Mouse (Mus musculus) limb, embryonic 15.5 days (tissue): Measurements from ENCODE around the gene Neurod2. TPM values are rescaled to one million over a fixed set of nuclear protein-coding genes. Genes with fewer than 3 reads are reported as not detected.

Source experiments
- ATAC-seq: fragments of 200-750 bp; cut with Nextera tagmentation; 2 replicates; pipeline ENCODE4 v1.8.0; 2017; ENCODE audit warnings: low read depth, moderate TSS enrichment; ENCODE audit not compliant: insufficient number of reproducible peaks, low FRiP score, low TSS enrichment
- H3K27ac ChIP-seq: fragments of 300-500 bp; sonication (generic); 2 replicates; pipeline ENCODE4 v1.5.1; 2015; ENCODE audit warnings: moderate library complexity, mild to moderate bottlenecking, inconsistent platforms
- H3K27me3 ChIP-seq: fragments of 300-500 bp; sonication (generic); 2 replicates; pipeline ENCODE4 v1.6.1; 2015; ENCODE audit warnings: inconsistent platforms
- H3K36me3 ChIP-seq: fragments of 300-500 bp; sonication (generic); 2 replicates; pipeline ENCODE4 v1.6.1; 2015; ENCODE audit warnings: inconsistent platforms
- H3K4me1 ChIP-seq: fragments of 300-500 bp; sonication (generic); 2 replicates; pipeline ENCODE4 v1.6.1; 2015; ENCODE audit warnings: inconsistent platforms
- H3K4me2 ChIP-seq: fragments of 300-500 bp; sonication (generic); 2 replicates; pipeline ENCODE4 v1.6.1; 2015; ENCODE audit warnings: mild to moderate bottlenecking, inconsistent platforms
- H3K4me3 ChIP-seq: fragments of 300-500 bp; sonication (generic); 2 replicates; pipeline ENCODE4 v1.5.1; 2015; ENCODE audit warnings: mild to moderate bottlenecking, inconsistent platforms
- H3K9ac ChIP-seq: fragments of 300-500 bp; sonication (generic); 2 replicates; pipeline ENCODE4 v1.6.1; 2015; ENCODE audit warnings: inconsistent platforms
- H3K9me3 ChIP-seq: fragments of 300-500 bp; sonication (generic); 2 replicates; pipeline ENCODE4 v1.6.1; 2016; ENCODE audit warnings: inconsistent platforms
- WGBS: fragments of 180-500 bp; shearing (Covaris S2); methylation state at CpG from one replicate; pipeline ENCODE4 v1.1.7; 2015; 5-methylcytosine and 5-hydroxymethylcytosine counted together
- polyA plus RNA-seq: library from polyadenylated mRNA; unstranded; fragments of >200 nt; fragmentation: Nextera tagmentation; extraction: Ambion mirVana; gene quantifications from 2 replicates; pipeline ENCODE4 v1.2.1, GENCODE M21; 2015

Neurod2 gene
- polyA plus RNA-seq, 1 experiment from 2014 or later = not detected

DNA sequence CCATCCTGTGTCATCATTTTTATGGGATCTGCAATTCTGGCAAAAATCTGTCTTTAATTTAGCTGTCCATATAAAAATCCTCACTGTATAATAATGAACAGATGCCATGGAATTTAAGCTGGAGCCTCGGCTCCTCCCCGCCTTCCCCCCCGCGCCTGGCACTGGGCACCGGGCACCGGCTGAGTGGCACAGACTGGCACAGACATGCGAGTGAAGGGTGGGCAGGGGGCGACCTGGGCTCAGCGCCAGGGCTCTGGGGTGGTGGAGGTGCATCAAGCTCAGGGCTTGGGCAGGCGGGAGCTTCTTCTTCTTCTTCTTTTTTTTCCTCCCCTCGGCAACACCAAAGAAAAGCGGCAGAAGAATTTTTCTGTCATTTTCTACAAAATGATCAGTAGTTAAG lies 9.1 kb downstream of the Neurod2 start:
- Histone ChIP-seq H3K4me3 (no peak overlapping the region), H3K36me3 (no peaks in the 10 kb centered on the region), H3K27me3 (peaks cover 100% of the 10 kb centered on the region), H3K9me3 (no peaks in the 10 kb centered on the region), H3K27ac (no peak overlapping the region), H3K4me2 (peak overlapping the region; percentile 24; the same call in 1 of the 2 replicates), H3K4me1 (peaks cover 21% of the 10 kb centered on the region), H3K9ac (no peak overlapping the region)
- ATAC-seq = no peak
- 8% methylated on average over 12 of the region's 12 CpGs for WGBS

DNA sequence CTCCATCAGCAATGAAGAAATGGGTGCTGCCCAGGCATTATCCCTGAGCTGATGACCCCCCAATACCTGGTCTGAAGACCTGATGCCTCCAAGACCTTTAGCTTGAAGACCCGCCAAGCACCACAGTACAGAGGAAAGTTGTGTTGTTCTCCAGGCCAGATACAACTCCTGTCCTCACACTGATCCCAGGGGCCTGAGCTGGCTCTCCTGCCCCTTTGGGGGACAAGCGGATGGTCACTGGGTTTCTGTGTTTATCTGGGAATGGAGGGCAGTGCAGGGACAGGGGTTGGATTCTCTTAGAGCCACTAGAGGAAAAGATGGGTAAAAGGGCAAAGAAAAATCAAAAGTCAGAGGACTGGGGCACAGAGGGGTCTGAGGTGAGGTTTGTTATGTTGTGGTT lies 9.5 kb downstream of the Neurod2 start:
- Histone ChIP-seq H3K27ac (no peak overlapping the region), H3K4me1 (peaks cover 21% of the 10 kb centered on the region), H3K36me3 (no peaks in the 10 kb centered on the region), H3K9me3 (no peaks in the 10 kb centered on the region), H3K4me2 (no peak overlapping the region), H3K4me3 (no peak overlapping the region), H3K9ac (no peak overlapping the region), H3K27me3 (peaks cover 100% of the 10 kb centered on the region)
- ATAC-seq = no peak
- WGBS = 6% methylated on average over 2 of the region's 2 CpGs

DNA sequence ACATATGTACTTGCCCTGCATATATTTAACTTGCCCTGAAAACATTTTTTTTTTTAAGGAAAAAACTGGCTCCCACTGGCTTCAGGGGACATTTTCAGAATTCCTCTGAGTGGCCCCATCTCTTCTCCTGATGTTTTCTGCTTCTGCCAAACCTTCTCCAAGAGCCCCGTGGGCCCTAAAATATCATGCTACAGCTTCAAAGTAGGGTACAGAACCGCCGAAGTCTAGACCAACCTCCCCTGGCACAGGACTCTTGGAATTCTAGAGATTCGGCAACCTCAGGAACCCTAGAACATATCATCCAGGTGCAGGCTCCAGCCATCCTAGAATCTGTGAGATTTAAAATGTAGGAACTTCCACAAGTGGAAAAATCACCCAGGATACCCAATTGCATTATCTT lies 9.9 kb downstream of the Neurod2 start:
- no peak overlapping the region for H3K27ac ChIP-seq
- H3K4me3 ChIP-seq = no peak overlapping the region
- no peak for ATAC-seq
- WGBS = 13% methylated on average over 4 of the region's 4 CpGs
- no peaks in the 10 kb centered on the region for H3K36me3 ChIP-seq
- H3K27me3 ChIP-seq = peaks cover 100% of the 10 kb centered on the region
- no peak overlapping the region for H3K9ac ChIP-seq
- peaks cover 21% of the 10 kb centered on the region for H3K4me1 ChIP-seq
- no peak overlapping the region for H3K4me2 ChIP-seq
- no peaks in the 10 kb centered on the region for H3K9me3 ChIP-seq

- ATAC-seq = no peak
- Histone ChIP-seq H3K4me2 (no peak overlapping the region), H3K9me3 (no peaks in the 10 kb centered on the region), H3K4me1 (peaks cover 21% of the 10 kb centered on the region), H3K4me3 (no peak overlapping the region), H3K9ac (no peak overlapping the region), H3K27ac (no peak overlapping the region), H3K36me3 (no peaks in the 10 kb centered on the region), H3K27me3 (peaks cover 100% of the 10 kb centered on the region)
- 3% methylated on average over 15 of the region's 15 CpGs for WGBS
These were observed 10.3 kb downstream of the Neurod2 start for GRCm38 (mm10) chr11:98319120-98319519.

- Histone ChIP-seq H3K27ac (no peak overlapping the region), H3K4me1 (peaks cover 25% of the 10 kb centered on the region), H3K27me3 (peaks cover 99% of the 10 kb centered on the region), H3K9ac (no peak overlapping the region), H3K4me3 (no peak overlapping the region), H3K9me3 (no peaks in the 10 kb centered on the region), H3K36me3 (no peaks in the 10 kb centered on the region), H3K4me2 (0 out of 2 replicates have a peak overlapping the region, but pooled peaks have one; percentile 4)
- 1% methylated on average over 14 of the region's 14 CpGs for WGBS
- ATAC-seq = 0 out of 2 replicates have a peak, but pooled peaks have one; percentile 19
These were observed 10.9 kb downstream of the Neurod2 start for GRCm38 (mm10) chr11:98318421-98319116.

GRCm38 (mm10) chr11:98317479-98317878 lies 12.0 kb downstream of the Neurod2 start:
- no peaks in the 10 kb centered on the region for H3K36me3 ChIP-seq
- 2% methylated on average over 7 of the region's 7 CpGs for WGBS
- ATAC-seq = no peak

GRCm38 (mm10) chr11:98313790-98314323 lies 15.6 kb downstream of the Neurod2 start:
- 1% methylated on average over 26 of the region's 26 CpGs for WGBS
- no peak for ATAC-seq
- Histone ChIP-seq H3K36me3 (no peaks in the 10 kb centered on the region), H3K27ac (no peak overlapping the region), H3K9me3 (no peaks in the 10 kb centered on the region), H3K27me3 (peaks cover 81% of the 10 kb centered on the region), H3K4me2 (no peak overlapping the region; the same call in 1 of the 2 replicates), H3K4me1 (peaks cover 9% of the 10 kb centered on the region), H3K4me3 (no peak overlapping the region), H3K9ac (no peak overlapping the region)

More at GRCm38 (mm10) chr11:98317479-98317878, 12.0 kb downstream of the Neurod2 start:
- Histone ChIP-seq H3K4me3 (no peak overlapping the region), H3K4me2 (no peak overlapping the region), H3K4me1 (peaks cover 25% of the 10 kb centered on the region), H3K9me3 (no peaks in the 10 kb centered on the region), H3K27ac (no peak overlapping the region), H3K27me3 (peaks cover 96% of the 10 kb centered on the region), H3K9ac (no peak overlapping the region)

DNA sequence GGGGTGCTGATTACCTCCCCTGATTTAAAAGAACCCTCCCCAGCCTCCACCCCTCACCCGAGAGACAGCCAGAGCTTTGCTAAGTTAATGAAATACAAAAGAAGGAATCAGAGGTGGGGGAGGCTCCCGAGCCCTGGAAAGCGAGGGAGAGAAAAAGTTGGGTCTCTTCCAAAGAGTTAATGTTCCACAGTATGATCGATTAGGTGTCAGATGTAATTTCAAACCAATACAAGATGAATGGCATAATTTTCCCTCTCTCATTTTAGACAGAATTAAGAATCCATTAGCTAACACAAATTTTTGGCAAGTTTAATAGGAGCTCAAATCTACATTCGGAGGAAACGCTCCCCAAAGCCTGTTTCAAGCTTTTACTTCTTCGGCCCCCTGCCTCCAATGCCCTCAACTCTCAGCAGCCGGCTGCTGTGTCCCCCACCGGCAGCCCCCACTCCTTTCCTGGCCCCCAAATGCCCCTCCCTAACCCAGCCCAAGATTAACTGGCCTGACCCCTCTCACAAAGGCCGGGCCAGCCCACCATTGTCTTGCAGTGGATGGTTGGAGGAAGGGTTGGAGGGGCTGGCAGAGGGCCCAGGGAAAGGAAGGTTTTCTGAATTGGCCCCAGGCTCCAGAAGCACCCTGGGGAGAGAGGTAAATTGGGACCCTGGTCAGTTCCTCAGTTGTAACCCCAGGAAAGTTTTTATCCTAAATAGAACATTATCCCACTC lies 30.8 kb downstream of the Neurod2 start:
- H3K9ac ChIP-seq = no peak overlapping the region
- no peak overlapping the region for H3K4me3 ChIP-seq
- H3K4me1 ChIP-seq = peaks cover 22% of the 10 kb centered on the region
- no peak for ATAC-seq
- no peak overlapping the region for H3K27ac ChIP-seq
- H3K9me3 ChIP-seq = no peaks in the 10 kb centered on the region
- H3K27me3 ChIP-seq = peaks cover 66% of the 10 kb centered on the region
- no peaks in the 10 kb centered on the region for H3K36me3 ChIP-seq
- no peak overlapping the region for H3K4me2 ChIP-seq
- WGBS = 10% methylated on average over 10 of the region's 10 CpGs

GRCm38 (mm10) chr11:98297778-98298177 lies 31.7 kb downstream of the Neurod2 start:
- Histone ChIP-seq H3K27ac (no peak overlapping the region), H3K4me2 (no peak overlapping the region), H3K9ac (no peak overlapping the region), H3K27me3 (peaks cover 62% of the 10 kb centered on the region), H3K4me3 (no peak overlapping the region), H3K4me1 (peaks cover 22% of the 10 kb centered on the region), H3K9me3 (no peaks in the 10 kb centered on the region), H3K36me3 (no peaks in the 10 kb centered on the region)
- 15% methylated on average over 7 of the region's 7 CpGs for WGBS
- ATAC-seq = no peak

DNA sequence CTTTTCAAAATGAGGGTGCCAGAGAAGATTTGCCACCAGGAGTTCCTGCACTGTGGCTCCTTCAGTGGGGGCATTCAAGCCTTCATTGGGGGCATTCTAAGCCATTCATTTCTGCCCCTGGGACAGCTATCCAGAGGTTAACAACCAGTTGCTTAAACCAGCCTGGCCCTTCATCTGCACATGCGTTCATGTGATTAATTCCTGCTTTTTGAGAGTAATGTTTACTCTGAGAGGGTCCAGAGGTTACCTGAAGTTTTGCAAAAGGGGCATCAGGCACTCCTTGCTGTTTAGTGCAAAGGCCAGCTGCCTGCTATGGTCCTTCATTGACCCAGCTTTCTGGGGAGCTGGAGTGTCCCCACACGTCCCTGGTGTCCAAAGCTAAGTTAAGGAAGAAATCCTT lies 32.5 kb downstream of the Neurod2 start:
- WGBS = 60% methylated on average over 2 of the region's 2 CpGs
- Histone ChIP-seq H3K9me3 (no peaks in the 10 kb centered on the region), H3K27ac (no peak overlapping the region), H3K36me3 (no peaks in the 10 kb centered on the region), H3K27me3 (peaks cover 59% of the 10 kb centered on the region), H3K9ac (no peak overlapping the region), H3K4me3 (no peak overlapping the region), H3K4me2 (no peak overlapping the region), H3K4me1 (peaks cover 22% of the 10 kb centered on the region)
- no peak for ATAC-seq

- Histone ChIP-seq H3K4me2 (no peak overlapping the region), H3K4me1 (peaks cover 22% of the 10 kb centered on the region), H3K36me3 (no peaks in the 10 kb centered on the region), H3K4me3 (no peak overlapping the region), H3K9ac (0 out of 2 replicates have a peak overlapping the region, but pooled peaks have one; percentile 7), H3K27ac (no peak overlapping the region), H3K27me3 (peaks cover 59% of the 10 kb centered on the region), H3K9me3 (no peaks in the 10 kb centered on the region)
- ATAC-seq = no peak
- WGBS = 4% methylated on average over 5 of the region's 5 CpGs
These were observed 33.2 kb downstream of the Neurod2 start for GRCm38 (mm10) chr11:98296277-98296676.

DNA sequence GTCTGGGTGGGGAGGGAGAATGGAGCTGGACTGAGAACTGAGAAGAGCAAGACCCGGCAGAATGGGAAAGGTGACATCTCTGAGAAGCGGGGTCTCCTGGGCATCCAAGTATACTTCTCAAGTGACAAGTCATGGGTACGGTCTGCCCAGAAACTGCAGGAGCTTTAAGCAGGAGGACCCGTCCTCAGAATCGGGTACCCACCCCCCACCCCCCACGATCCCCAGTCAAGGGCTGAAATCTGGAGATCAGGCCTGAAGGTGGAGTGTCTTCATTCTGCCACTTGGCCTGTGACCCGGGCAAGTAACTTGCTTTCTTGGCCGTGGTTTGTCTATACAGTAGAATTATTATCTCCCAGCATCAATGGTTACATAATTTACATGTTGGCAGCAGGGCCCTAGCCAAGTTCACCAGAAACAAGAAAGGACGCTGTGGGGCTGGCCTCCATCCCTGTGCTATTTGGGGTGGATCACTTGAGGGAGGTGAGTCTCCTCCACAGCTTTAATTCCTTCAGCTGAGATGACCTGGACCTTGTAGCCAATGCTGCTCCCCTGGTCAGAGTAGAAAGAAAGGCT lies 34.3 kb downstream of the Neurod2 start:
- Histone ChIP-seq H3K4me1 (peaks cover 22% of the 10 kb centered on the region), H3K4me2 (peak overlapping the region; percentile 79), H3K9me3 (no peaks in the 10 kb centered on the region), H3K9ac (peak overlapping the region; percentile 38), H3K36me3 (no peaks in the 10 kb centered on the region), H3K4me3 (peak overlapping the region; percentile 68), H3K27me3 (peaks cover 56% of the 10 kb centered on the region), H3K27ac (no peak overlapping the region)
- 4% methylated on average over 9 of the region's 9 CpGs for WGBS
- ATAC-seq = no peak
